Mouse (Mus musculus): ENCODE data around the gene Gm11213. TPM values are rescaled to one million over a fixed set of nuclear protein-coding genes. Genes with fewer than 3 reads are reported as not detected.

The Gm11213 gene
- not detected in 2 replicates for polyA plus RNA-seq (2012; rRNA removed)
- not detected in 2 replicates for polyA plus RNA-seq (2014; fragmentation: Nextera tagmentation; extraction: Ambion mirVana)

GRCm38 (mm10) chr4:63604945-63605344 is at the start of gene Gm11213:
Gene Gm11213 (minus strand): TSS chr4:63605261.
- H3K4me1 ChIP-seq (ENCODE audit: control insufficient read depth, insufficient read depth, low read length): no peaks in the 10 kb centered on the region
- H3K36me3 ChIP-seq (ENCODE audit: control insufficient read depth, insufficient read depth, low read length): no peaks in the 10 kb centered on the region
- H3K27me3 ChIP-seq (ENCODE audit: control insufficient read depth, insufficient read depth, low read length): no peaks in the 10 kb centered on the region
- DNase-seq (ENCODE audit: low spot score) (no peak), ATAC-seq (ENCODE audit: low FRiP score, low read depth) (no peak)
- H3K9me3 ChIP-seq (ENCODE audit: control insufficient read depth, low read length): no peaks in the 10 kb centered on the region
- no peak within 1 kb of the TSS for H3K4me2 ChIP-seq (replicated peaks; ENCODE audit: low read depth, low read length, severe bottlenecking)
- 74% methylated on average over 3 of the region's 3 CpGs for WGBS
- no peak within 1 kb of the TSS for H3K27ac ChIP-seq (replicated peaks; ENCODE audit: low read depth, low read length)
- no peak within 1 kb of the TSS for H3K4me3 ChIP-seq (replicated peaks; ENCODE audit: low read length)
- no peak within 1 kb of the TSS for H3K9ac ChIP-seq (ENCODE audit: low read depth, low read length, severe bottlenecking)
- TF ChIP-seq POLR2A (IDR thresholded peaks at IDR 0.05; ENCODE audit: borderline replicate concordance, extremely low read depth, insufficient read depth, insufficient read length): no peak

- Histone ChIP-seq H3K4me2 (replicated peaks; ENCODE audit: low read depth, low read length, severe bottlenecking) (no peak overlapping the region), H3K9ac (ENCODE audit: low read depth, low read length, severe bottlenecking) (no peak overlapping the region), H3K4me1 (ENCODE audit: control insufficient read depth, insufficient read depth, low read length) (no peaks in the 10 kb centered on the region), H3K27ac (replicated peaks; ENCODE audit: low read depth, low read length) (no peak overlapping the region), H3K9me3 (ENCODE audit: control insufficient read depth, low read length) (no peaks in the 10 kb centered on the region), H3K36me3 (ENCODE audit: control insufficient read depth, insufficient read depth, low read length) (no peaks in the 10 kb centered on the region), H3K4me3 (replicated peaks; ENCODE audit: low read length) (no peak overlapping the region), H3K27me3 (ENCODE audit: control insufficient read depth, insufficient read depth, low read length) (no peaks in the 10 kb centered on the region)
- DNase-seq (ENCODE audit: low spot score): no peak
- TF ChIP-seq POLR2A (IDR thresholded peaks at IDR 0.05; ENCODE audit: borderline replicate concordance, extremely low read depth, insufficient read depth, insufficient read length): no peak
- ATAC-seq (ENCODE audit: low FRiP score, low read depth): no peak
- 88% methylated on average over 1 of the region's 1 CpGs for WGBS
Observed at GRCm38 (mm10) chr4:63654381-63654780, 49.3 kb upstream of the Gm11213 start.

GRCm38 (mm10) chr4:63643956-63644726 is 39.1 kb upstream of the Gm11213 start:
- Histone ChIP-seq H3K4me2 (replicated peaks; ENCODE audit: low read depth, low read length, severe bottlenecking) (no peak overlapping the region), H3K27ac (replicated peaks; ENCODE audit: low read depth, low read length) (no peak overlapping the region), H3K9ac (ENCODE audit: low read depth, low read length, severe bottlenecking) (no peak overlapping the region), H3K9me3 (ENCODE audit: control insufficient read depth, low read length) (no peaks in the 10 kb centered on the region), H3K4me3 (replicated peaks; ENCODE audit: low read length) (no peak overlapping the region), H3K4me1 (ENCODE audit: control insufficient read depth, insufficient read depth, low read length) (no peaks in the 10 kb centered on the region), H3K36me3 (ENCODE audit: control insufficient read depth, insufficient read depth, low read length) (no peaks in the 10 kb centered on the region), H3K27me3 (ENCODE audit: control insufficient read depth, insufficient read depth, low read length) (no peaks in the 10 kb centered on the region)
- DNase-seq (ENCODE audit: low spot score) (no peak), ATAC-seq (ENCODE audit: low FRiP score, low read depth) (no peak)
- TF ChIP-seq POLR2A (IDR thresholded peaks at IDR 0.05; ENCODE audit: borderline replicate concordance, extremely low read depth, insufficient read depth, insufficient read length): no peak

GRCm38 (mm10) chr4:63639842-63640241 is 34.8 kb upstream of the Gm11213 start:
- H3K4me3 ChIP-seq (replicated peaks; ENCODE audit: low read length): no peak overlapping the region
- WGBS: 73% methylated on average over 2 of the region's 2 CpGs
- no peak overlapping the region for H3K27ac ChIP-seq (replicated peaks; ENCODE audit: low read depth, low read length)
- no peak overlapping the region for H3K9ac ChIP-seq (ENCODE audit: low read depth, low read length, severe bottlenecking)
- no peaks in the 10 kb centered on the region for H3K4me1 ChIP-seq (ENCODE audit: control insufficient read depth, insufficient read depth, low read length)
- DNase-seq (ENCODE audit: low spot score) (no peak), ATAC-seq (ENCODE audit: low FRiP score, low read depth) (no peak)
- H3K9me3 ChIP-seq (ENCODE audit: control insufficient read depth, low read length): no peaks in the 10 kb centered on the region
- no peaks in the 10 kb centered on the region for H3K36me3 ChIP-seq (ENCODE audit: control insufficient read depth, insufficient read depth, low read length)
- TF ChIP-seq POLR2A (IDR thresholded peaks at IDR 0.05; ENCODE audit: borderline replicate concordance, extremely low read depth, insufficient read depth, insufficient read length): no peak
- H3K27me3 ChIP-seq (ENCODE audit: control insufficient read depth, insufficient read depth, low read length): no peaks in the 10 kb centered on the region
- no peak overlapping the region for H3K4me2 ChIP-seq (replicated peaks; ENCODE audit: low read depth, low read length, severe bottlenecking)

- Histone ChIP-seq H3K27ac (replicated peaks; ENCODE audit: low read depth, low read length) (no peak overlapping the region), H3K27me3 (ENCODE audit: control insufficient read depth, insufficient read depth, low read length) (no peaks in the 10 kb centered on the region), H3K4me1 (ENCODE audit: control insufficient read depth, insufficient read depth, low read length) (no peaks in the 10 kb centered on the region), H3K9ac (ENCODE audit: low read depth, low read length, severe bottlenecking) (no peak overlapping the region), H3K4me2 (replicated peaks; ENCODE audit: low read depth, low read length, severe bottlenecking) (no peak overlapping the region), H3K36me3 (ENCODE audit: control insufficient read depth, insufficient read depth, low read length) (no peaks in the 10 kb centered on the region), H3K4me3 (replicated peaks; ENCODE audit: low read length) (no peak overlapping the region), H3K9me3 (ENCODE audit: control insufficient read depth, low read length) (no peaks in the 10 kb centered on the region)
- WGBS: 16% methylated on average over 1 of the region's 1 CpGs
- DNase-seq (ENCODE audit: low spot score) (no peak), ATAC-seq (ENCODE audit: low FRiP score, low read depth) (no peak)
- no peak for TF ChIP-seq POLR2A (IDR thresholded peaks at IDR 0.05; ENCODE audit: borderline replicate concordance, extremely low read depth, insufficient read depth, insufficient read length)
Observed at GRCm38 (mm10) chr4:63638603-63639002, 33.5 kb upstream of the Gm11213 start.
